Mouse (Mus musculus) forebrain, embryonic 14.5 days (tissue): ENCODE measurements around the gene Rp2. TPM values are rescaled to one million over a fixed set of nuclear protein-coding genes. Genes with fewer than 3 reads are reported as not detected.
A peak's percentile ranks its signal among the peaks of the same experiment; 100 is the strongest.

Source experiments
- ATAC-seq: fragments of 200-750 bp; cut with Nextera tagmentation; 2 replicates; pipeline ENCODE4 v1.8.0; 2017; ENCODE audit warnings: mild to moderate bottlenecking, moderate library complexity
- DNase-seq: peaks from one replicate; pipeline ENCODE4 v3.0.0-alpha.2; 2015; ENCODE audit warnings: low spot score
- H3K27ac ChIP-seq: fragments of 300-500 bp; sonication (generic); 2 replicates; pipeline ENCODE4 v1.5.1; 2014; ENCODE audit warnings: low read depth, mild to moderate bottlenecking, control low read depth, low read length, moderate library complexity
- H3K27me3 ChIP-seq: fragments of 300-500 bp; sonication (generic); replicated peaks from 2 replicates; pipeline ENCODE4 v1.6.1; 2014; ENCODE audit warnings: low read length, control low read depth, mixed read lengths; ENCODE audit not compliant: control insufficient read depth, insufficient read depth
- H3K36me3 ChIP-seq: fragments of 300-500 bp; sonication (generic); 2 replicates; pipeline ENCODE4 v1.6.1; 2014; ENCODE audit warnings: low read length, control low read depth; ENCODE audit not compliant: control insufficient read depth, insufficient read depth
- H3K4me1 ChIP-seq: fragments of 300-500 bp; sonication (generic); 2 replicates; pipeline ENCODE4 v1.6.1; 2014; ENCODE audit warnings: antibody characterized with exemption, low read length, control low read depth; ENCODE audit not compliant: control insufficient read depth, insufficient read depth
- H3K4me2 ChIP-seq: fragments of 300-500 bp; sonication (generic); 2 replicates; pipeline ENCODE4 v1.6.1; 2014; ENCODE audit warnings: mild to moderate bottlenecking, control low read depth, low read length
- H3K4me3 ChIP-seq: fragments of 300-500 bp; sonication (generic); 2 replicates; pipeline ENCODE4 v1.5.1; 2014; ENCODE audit warnings: low read depth, low read length, control low read depth
- H3K9ac ChIP-seq: fragments of 300-500 bp; sonication (generic); 2 replicates; pipeline ENCODE4 v1.6.1; 2014; ENCODE audit warnings: mild to moderate bottlenecking, low read length, control low read depth, moderate library complexity
- H3K9me3 ChIP-seq: fragments of 300-500 bp; sonication (generic); replicated peaks from 2 replicates; pipeline ENCODE4 v1.6.1; 2016; ENCODE audit warnings: low read length, control low read depth, mixed read lengths; ENCODE audit not compliant: control insufficient read depth
- WGBS: fragments of 180-500 bp; shearing (Covaris S2); extraction: QIAGEN DNeasy Blood & Tissue Kit; methylation state at CpG from one replicate; pipeline ENCODE4 v1.1.7; 2014; 5-methylcytosine and 5-hydroxymethylcytosine counted together
- polyA plus RNA-seq: library from polyadenylated mRNA; unstranded; fragments of >200 nt; fragmentation: Nextera tagmentation; extraction: Ambion mirVana; gene quantifications from 2 replicates; pipeline ENCODE4 v1.2.1, GENCODE M21; 2014

Rp2 gene
- polyA plus RNA-seq, 1 experiment from 2014 or later, result 13.4 TPM

DNA sequence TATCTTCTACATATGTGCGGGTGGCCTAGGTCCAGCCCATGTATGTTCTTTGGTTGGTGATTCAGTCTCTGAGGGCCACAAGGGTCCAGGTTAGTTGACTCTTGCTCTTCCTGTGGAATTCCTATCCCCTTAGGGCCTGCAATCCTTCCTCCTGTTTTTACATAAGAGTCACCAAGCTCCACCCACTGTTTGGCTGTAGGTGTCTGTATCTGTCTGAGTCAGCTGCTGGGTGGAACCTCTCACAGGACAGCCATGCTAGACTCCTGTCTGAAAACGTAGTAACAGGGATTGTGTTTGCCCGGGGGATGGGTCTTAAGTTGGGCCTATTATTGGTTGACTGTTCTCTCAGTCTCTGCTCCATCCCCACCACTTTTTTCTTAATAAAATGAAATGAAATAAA lies 47.9 kb downstream of the Rp2 start:
- Histone ChIP-seq H3K4me2 (no peak overlapping the region), H3K4me3 (no peak overlapping the region), H3K4me1 (no peaks in the 10 kb centered on the region), H3K27me3 (no peaks in the 10 kb centered on the region), H3K36me3 (no peaks in the 10 kb centered on the region), H3K27ac (no peak overlapping the region), H3K9me3 (no peaks in the 10 kb centered on the region), H3K9ac (no peak overlapping the region)
- DNase-seq (no peak), ATAC-seq (no peak)
- WGBS, result 84% methylated on average over 3 of the region's 3 CpGs

DNA sequence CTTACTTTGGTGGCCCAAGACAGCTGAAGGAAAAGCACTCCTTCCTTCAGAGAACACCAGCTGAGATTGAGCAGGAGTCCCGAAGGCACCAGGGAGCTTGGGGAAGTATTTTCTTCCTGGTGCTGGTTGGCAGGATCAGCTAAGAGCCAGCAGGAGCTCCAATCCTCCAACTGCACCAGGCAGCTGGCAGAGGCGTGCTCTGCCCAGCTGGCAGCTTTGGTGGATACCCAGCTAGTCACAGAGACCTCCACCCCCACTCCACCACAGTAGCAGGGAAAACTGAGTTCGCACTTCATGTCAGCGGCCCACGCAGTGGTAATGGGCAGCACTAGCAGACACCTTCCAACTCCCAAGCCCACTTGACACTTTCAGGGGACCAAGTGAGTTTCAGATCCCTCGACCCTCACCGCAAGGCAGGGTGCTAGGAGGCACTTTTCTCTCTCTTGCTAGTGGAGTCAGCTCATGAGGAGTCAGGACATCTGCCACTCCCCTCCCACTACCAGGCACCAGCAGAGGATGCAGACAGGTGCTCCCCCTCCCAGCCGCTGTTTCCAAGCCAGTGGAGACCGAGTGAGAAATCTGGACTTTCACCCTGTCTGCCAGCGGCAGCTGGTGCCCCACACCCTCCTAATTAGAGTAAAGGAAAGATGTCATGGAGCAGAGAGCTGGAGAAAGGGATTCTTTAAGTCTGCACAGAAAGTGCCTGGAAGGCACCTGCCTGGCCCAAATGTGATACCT lies 50.8 kb downstream of the Rp2 start:
- Histone ChIP-seq H3K9me3 (no peaks in the 10 kb centered on the region), H3K27ac (no peak overlapping the region; the same call in 1 of the 2 replicates), H3K4me2 (no peak overlapping the region), H3K4me1 (no peaks in the 10 kb centered on the region), H3K36me3 (no peaks in the 10 kb centered on the region), H3K27me3 (no peaks in the 10 kb centered on the region), H3K9ac (no peak overlapping the region), H3K4me3 (no peak overlapping the region)
- DNase-seq (peak; percentile 39), ATAC-seq (peak; percentile 77)
- WGBS, result 58% methylated on average over 10 of the region's 10 CpGs

DNA sequence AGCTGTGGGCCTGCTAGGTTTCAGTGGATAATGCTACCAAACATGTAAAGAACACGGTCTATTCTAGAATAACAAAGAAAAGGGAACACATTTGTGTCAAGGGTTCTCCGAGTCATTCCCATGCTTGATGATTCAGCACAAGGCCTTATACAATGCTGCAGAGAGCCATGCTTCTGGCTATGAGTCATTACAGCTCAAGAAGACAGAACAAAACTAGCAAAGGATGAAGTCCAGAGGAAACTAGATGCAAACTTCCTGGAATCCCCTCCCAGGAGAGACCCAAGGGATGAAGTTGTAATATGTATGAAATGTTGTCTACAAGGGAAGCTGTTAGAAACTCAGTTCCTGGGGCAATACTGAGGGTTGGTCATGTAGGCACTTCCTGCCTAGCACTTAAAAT lies 54.2 kb downstream of the Rp2 start:
- no peaks in the 10 kb centered on the region for H3K4me1 ChIP-seq
- H3K27me3 ChIP-seq, result no peaks in the 10 kb centered on the region
- H3K4me3 ChIP-seq, result no peak overlapping the region
- H3K27ac ChIP-seq, result no peak overlapping the region
- no peak for DNase-seq
- no peak for ATAC-seq
- H3K4me2 ChIP-seq, result no peak overlapping the region
- WGBS, result 89% methylated on average over 2 of the region's 2 CpGs
- H3K9ac ChIP-seq, result no peak overlapping the region
- H3K36me3 ChIP-seq, result no peaks in the 10 kb centered on the region
- no peaks in the 10 kb centered on the region for H3K9me3 ChIP-seq

DNA sequence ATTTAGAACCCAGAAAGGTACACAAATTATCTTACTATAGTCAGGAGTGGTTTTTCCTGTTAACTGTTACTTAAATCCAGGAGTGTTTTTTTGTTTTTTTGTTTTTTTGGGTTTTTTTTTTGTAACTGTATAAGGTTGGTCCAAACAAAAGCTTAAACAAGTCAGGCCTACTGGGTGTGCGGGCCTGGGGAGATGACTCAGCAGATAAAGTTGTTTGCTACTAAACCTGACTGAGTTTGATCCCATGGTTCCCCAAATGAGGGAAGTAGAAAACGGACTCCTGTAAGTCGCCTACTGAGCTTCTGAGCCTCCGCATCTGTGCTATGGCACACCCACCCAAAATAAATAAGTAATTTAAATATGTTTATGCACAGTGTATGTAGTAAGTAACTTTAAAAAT lies 55.3 kb downstream of the Rp2 start:
- Histone ChIP-seq H3K9ac (no peak overlapping the region), H3K9me3 (no peaks in the 10 kb centered on the region), H3K27ac (no peak overlapping the region), H3K4me3 (no peak overlapping the region), H3K36me3 (no peaks in the 10 kb centered on the region), H3K4me2 (no peak overlapping the region), H3K27me3 (no peaks in the 10 kb centered on the region), H3K4me1 (no peaks in the 10 kb centered on the region)
- ATAC-seq, result no peak
- DNase-seq, result no peak
- WGBS, result 88% methylated on average over 4 of the region's 4 CpGs

DNA sequence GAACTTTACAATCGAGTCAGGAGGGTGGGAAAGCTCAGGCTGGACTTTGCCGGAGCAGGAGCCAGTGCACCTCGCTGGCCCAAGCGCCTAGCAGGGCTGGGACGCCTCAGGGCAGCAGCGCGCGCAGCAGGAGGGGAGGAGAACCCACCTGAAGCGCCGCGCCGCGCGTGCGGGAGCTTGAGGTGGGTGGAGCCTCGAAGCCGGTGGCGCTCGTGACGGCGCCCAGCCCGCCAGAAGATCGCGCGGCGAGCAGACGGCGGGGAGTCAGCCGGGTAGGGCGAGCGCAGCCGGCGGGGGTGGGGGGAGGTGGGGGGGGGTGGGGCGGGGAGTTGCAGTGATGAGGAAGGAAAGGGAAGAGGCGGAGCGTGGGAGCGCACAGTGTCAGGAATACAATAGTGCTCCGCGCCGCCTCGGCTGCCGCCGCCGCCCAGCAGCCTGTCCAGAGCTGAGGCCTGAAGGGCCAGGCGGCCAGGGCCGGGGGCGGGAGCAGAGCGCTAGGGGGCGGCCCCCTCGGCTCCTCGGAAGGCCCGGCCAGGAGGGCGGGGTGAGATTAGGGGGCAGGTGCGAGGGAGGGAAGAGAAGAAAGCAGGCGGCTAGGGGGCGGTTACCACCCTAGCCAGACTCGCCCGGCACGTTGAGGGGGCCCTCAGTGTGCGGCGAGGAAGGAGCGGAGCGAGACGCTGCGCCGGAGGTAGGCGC lies 61.0 kb downstream of the Rp2 start, which contains the start of gene Jade3:
Gene Jade3, plus strand, starts transcription at position 549 of the 699 bp plus-strand sequence.
- peak within 1 kb of the TSS; percentile 56 for H3K4me3 ChIP-seq
- DNase-seq (peak; percentile 84), ATAC-seq (peak; percentile 97)
- H3K27me3 ChIP-seq, result no peaks in the 10 kb centered on the region
- 24% methylated on average over 47 of the region's 67 CpGs for WGBS
- H3K9me3 ChIP-seq, result no peaks in the 10 kb centered on the region
- H3K36me3 ChIP-seq, result no peaks in the 10 kb centered on the region
- H3K4me2 ChIP-seq, result peak within 1 kb of the TSS; percentile 51
- H3K27ac ChIP-seq, result peak within 1 kb of the TSS; percentile 85
- H3K4me1 ChIP-seq, result no peaks in the 10 kb centered on the region; the same call in 1 of the 2 replicates
- H3K9ac ChIP-seq, result peak within 1 kb of the TSS; percentile 75

DNA sequence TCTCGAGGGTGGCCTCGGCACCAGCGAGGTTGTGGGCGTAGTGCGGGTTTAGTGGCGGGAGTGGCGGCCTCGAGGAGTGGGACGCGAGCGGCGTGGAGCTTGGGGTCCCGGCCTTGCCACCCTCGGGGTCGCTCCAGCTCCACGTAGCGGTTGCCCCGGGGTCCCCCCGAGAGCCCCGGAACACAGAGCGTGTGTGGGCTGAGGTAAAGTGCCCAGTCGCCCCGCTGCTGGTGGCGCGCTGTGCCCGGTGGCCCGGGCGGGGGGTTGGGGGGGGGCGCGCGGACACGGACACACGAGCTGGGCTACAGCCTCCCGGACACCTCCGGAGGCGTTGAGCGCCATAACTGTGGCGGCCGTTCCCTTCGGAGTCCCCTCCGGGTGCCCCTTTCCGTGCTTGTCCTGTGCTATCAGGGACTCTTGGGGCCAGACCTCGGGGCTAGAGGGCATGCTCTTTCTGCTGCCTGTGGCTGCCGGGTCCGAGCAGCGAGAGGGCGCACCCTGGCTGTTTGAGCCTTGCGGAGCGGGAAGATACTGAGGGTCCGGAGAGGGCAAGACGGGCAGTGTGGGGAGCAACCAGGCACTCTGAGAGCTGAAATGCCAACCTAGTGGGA lies 61.7 kb downstream of the Rp2 start:
- ATAC-seq (peak; percentile 35; the same call in 1 of the 2 replicates), DNase-seq (peak; percentile 11)
- peak overlapping the region; percentile 85 for H3K27ac ChIP-seq
- H3K9ac ChIP-seq, result peak overlapping the region; percentile 75
- no peaks in the 10 kb centered on the region; the same call in 1 of the 2 replicates for H3K4me1 ChIP-seq
- peak overlapping the region; percentile 56 for H3K4me3 ChIP-seq
- H3K4me2 ChIP-seq, result peak overlapping the region; percentile 51
- WGBS, result 35% methylated on average over 50 of the region's 51 CpGs
- H3K27me3 ChIP-seq, result no peaks in the 10 kb centered on the region
- no peaks in the 10 kb centered on the region for H3K36me3 ChIP-seq
- H3K9me3 ChIP-seq, result no peaks in the 10 kb centered on the region

Other genes starting within 250 kb of the Rp2 start
- 2.7 and 4.9 TPM in 2 replicates for gene Slc9a7, start 72.7 kb upstream of the Rp2 start, polyA plus RNA-seq
- gene Jade3, start 61.2 kb downstream of the Rp2 start, polyA plus RNA-seq, result 6.6 and 7.3 TPM in 2 replicates
- 0.34 and 0.40 TPM in 2 replicates for gene Rgn, start 185.3 kb downstream of the Rp2 start, polyA plus RNA-seq